Mouse (Mus musculus) gonadal fat pad, adult 2 months (tissue): ENCODE measurements around the gene Sema7a. TPM values are rescaled to one million over a fixed set of nuclear protein-coding genes. Genes with fewer than 3 reads are reported as not detected.

Source experiments
- DNase-seq: peaks from one replicate; pipeline ENCODE4 v3.0.0-alpha.2; 2012; ENCODE audit warnings: low read depth
- polyA plus RNA-seq: library from polyadenylated mRNA; depleted of rRNA; stranded (reverse); fragments of >200 nt; gene quantifications from 2 replicates; pipeline ENCODE4 v1.2.3, GENCODE M21; 2012

Sema7a gene
- polyA plus RNA-seq, 1 experiment: 32.3 TPM

DNA sequence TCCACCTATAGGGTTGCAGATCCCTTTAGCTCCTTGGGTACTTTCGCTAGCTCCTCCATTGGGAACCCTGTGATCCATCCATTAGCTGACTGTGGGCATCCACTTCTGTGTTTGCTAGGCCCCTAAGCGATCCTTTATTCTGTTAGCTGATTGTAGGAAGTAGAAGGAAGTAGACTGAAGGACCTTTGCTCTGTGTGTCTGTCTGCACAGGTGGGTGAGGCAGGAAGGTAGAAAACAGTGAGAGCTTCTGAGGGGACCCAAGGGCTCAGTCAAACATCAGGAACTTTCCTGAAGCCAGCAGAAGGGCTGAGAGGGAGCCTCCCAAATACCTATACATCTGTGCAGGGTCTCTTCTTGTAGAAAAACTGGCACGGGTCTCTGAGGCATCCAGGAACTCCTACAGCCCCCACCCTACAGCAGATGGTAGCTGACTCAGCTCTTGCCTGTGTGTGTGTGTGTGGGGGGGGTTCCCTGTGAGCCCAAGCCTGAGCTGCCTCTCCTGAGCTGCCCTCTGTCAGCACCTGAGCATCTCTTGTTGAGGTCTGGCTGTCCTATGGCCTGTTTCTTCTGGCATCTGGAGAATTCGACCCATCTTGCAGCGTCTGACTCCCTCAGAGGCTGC is 35.4 kb downstream of the Sema7a start:
- DNase-seq: no peak

DNA sequence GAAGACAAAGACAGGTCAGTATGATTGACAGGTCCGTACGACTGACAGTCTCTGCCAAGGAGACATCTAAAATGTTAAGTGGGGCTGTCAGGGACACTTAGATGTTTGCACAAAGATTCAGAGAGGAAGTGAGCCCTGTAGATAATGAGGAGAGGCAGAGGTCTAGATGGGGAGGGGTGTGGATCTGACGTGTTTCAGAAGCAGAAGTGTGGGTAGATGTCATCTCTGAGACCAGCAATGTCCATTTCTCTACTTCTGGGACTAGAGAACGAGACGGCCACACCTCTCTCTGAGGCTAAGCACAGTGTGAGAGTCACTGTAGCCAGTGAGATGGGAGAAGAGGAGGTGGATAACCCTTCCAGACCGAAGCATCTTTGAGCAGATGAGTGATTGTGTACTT is 38.1 kb downstream of the Sema7a start:
- no peak for DNase-seq

DNA sequence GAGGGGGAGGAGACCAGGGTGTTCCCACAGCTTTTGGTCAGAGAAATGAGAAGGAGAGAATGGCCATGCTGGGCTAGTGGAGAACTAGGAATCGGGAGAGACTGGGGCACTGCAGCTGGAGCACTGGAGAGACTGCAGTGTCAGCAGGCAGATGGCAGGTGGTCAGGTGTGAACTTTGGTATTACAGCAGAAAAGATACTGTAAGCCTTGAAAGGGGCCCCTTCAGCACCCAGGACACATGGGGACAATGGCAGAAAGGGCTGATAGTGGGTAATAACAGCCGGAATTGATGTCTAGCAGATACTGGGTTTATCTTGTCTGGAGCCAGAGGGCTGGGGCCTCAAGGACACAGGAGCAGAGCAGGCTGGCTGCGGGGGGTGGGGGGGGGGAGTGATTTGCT is 38.9 kb downstream of the Sema7a start:
- DNase-seq: no peak

DNA sequence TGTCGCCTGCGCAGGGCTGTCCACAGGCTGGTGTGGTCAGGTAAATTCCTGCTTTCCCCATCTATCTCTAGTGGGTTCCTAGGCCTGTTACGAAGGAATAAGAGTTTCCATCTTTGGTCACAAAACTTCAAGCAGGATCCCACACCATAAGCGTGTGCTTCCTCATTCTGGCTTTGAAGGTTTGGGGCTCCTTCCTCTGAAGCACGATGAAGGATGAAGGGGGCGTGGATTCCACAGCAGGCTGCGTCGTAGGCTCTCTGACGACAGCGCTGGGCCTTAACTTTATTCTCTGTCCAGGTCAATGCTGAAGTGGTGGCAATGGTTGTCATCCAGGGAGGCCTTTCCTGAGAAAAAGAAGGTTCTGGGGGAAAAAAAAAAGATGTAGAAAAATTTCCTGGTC is 40.7 kb downstream of the Sema7a start:
- no peak for DNase-seq

DNA sequence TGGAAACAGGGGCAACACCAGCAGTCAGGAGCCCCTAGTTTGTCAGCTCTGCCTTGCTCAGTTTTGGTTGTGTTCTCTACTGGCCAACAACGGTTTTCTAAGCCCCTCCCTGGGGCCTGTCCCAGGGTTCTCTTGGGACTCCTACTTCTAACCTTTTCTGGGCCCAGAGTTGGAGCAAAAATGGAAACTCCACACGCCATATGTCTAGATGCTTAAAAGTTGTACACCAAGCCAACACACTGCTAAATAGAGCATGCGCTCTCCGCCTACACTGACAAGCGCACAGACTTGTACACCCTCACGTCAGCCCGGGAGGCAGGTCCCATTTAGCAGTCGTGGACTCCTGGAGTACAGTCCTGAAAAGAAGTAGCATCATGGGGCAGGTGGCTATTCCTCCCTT is 45.4 kb downstream of the Sema7a start:
- DNase-seq: no peak

DNA sequence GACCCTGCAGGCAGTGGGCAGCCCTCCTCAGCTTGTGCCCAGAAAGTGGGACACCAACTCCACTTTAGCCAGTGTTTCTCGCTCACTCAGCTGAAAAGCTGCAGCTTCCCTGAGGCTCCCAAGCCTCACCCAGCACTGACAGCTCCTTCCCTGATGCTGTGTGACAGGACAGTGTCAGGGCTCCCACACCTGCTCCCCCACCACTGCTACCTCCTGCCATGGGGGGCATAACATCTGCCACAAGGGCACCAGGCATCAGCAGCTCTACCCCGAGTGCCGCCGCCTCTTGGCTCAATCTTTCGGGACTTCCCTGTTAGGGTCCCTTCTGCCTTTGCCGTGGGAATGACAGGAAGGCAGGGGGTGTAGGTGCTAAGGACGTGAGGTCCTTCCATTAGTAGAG is 46.4 kb downstream of the Sema7a start:
- no peak for DNase-seq

DNA sequence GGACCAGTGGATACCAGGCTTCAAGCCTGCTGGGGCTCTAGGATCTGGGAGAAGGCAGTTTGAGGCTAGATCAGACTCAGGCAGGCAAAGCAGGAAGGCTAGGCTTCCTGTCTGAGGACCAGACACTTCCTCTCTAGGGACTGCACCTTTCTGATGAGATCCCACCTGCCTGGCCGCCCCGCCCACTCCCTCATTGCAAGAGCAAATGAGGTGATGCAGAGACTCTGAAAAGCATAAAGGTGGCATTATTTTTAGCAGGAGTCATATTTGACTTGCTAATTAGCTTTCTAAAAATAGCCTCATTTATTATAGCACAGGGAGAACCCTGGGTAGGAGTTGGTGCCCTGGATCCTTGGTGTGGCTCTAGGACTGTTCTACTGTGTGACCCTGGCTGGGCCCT is 48.2 kb downstream of the Sema7a start:
- DNase-seq: no peak

DNA sequence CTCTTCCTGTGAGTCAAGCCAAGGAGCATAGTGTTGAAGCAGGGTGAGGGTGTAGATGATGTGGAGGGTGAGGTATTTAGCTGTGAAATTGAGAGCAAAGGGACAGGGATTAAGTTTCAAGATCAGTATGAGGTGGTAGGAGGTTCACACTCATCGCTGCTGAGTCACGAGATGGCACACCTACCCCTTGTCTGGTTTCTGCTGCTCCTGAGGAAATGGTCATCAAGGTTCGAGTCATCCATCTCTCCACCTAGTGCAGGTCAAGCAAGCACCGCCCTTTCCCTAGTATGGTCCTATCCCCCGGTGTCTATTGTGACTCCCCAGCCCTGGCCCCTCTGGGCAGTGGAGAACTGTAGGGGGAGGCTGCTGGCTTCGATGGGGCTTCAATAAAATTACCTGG is 49.4 kb downstream of the Sema7a start:
- DNase-seq: no peak

DNA sequence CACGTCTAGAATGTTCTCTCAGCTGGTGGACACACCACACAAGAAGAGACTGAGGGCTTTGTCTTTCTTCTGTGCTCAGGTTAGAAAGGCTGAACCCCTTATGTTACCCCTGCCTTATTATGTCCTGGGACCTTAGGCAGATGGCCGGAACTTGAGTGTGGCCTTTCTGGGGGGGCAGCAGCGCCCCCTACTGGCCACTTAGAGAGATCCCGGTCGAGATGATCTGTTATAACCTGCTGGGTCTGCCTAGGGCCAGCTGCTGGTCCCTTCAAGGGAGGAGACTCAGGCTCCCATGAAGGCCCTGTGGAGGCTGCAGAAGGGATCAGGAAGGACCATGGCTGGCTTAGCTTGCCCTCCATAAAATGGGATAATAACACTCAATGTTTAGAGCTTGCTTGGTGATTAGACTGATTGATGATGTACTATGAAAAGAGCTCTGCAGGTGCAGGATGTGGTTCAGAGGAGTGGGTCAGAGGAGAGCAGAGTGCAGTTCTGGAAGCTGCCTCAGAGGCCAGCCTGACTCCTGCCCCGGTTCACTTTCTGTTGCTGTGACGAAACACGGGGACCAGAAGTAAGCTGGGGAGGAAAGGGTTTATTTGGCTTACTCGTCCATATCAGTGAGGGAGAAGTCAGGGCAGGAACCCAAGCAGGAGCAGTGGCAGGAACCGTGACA is 50.7 kb downstream of the Sema7a start:
- DNase-seq: no peak

DNA sequence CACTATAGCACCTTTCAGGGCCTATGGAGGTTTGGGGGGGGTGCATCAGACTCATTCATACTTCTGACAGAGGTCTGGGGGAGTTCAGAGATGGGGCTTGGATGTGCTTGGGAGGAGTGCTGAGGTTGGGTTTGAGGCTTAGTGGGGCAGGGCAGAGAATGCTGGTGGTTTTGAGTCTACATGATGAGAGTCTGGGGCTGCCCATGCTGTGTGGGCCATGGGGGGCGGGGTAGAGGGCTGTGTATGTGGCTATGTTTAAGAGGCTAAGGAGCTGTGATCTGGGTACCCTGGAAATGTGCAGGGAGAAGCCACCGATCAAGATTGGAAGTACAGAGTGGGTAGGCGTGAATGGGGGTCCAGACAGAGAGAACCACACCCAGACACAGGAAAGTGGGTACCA is 52.1 kb downstream of the Sema7a start:
- DNase-seq: no peak

DNA sequence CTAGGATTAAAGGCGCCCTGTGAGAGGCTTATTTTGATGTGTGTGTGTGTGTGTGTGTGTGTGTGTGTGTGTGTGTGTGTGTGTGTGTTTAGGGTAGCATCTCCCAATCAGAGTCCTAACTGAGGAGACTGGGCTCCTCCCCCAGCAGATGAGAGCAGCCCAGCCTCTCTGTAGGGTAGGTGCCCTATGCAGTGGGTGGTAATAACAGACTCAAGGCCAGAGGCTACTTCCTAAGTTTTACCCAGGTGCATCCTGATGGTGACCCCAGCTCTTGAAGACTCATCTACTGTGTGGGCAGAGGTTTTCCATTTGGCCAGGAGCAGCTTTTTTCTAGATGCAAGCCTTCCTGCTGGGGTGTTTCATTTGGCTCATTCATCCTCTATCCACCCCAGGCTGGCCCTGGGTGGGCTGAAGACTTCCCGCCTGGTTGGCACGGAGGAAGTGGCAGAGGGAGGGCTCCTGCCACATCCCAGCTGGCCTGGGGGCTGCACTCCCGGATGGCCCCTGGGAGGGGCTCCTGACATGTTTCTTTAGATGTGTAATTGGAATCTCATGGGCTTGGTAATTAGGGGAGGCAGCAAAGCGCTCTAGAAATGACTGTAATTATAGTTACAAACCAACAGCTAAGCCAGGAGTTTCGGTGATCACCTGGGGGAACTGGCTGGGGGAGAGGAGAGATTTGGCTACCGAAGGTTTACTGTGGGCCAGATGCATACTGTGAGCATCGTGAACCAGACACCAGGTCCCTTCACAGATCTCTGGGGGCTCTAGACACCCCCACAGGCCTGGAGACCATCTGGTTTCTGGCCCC is 53.1 kb downstream of the Sema7a start:
- no peak for DNase-seq

DNA sequence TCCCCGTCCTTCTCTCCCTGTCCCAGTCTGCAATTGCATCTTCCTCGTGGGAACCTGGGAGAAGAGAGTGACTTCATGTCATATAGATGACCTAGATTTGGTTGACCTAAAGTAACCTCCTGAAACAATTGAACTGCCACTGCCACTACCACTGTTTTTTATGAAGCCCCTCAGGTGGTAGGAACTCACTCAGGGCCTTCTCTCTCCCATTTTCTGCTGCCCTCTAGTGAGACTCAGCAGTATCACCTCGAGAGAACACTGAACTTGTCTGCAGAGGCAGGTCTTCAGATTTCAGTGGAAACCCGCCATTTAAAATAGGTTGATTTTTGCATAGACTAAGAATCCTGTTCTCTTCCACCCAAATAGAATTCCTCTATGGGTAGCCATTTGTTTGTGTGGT is 55.4 kb downstream of the Sema7a start:
- DNase-seq: no peak

DNA sequence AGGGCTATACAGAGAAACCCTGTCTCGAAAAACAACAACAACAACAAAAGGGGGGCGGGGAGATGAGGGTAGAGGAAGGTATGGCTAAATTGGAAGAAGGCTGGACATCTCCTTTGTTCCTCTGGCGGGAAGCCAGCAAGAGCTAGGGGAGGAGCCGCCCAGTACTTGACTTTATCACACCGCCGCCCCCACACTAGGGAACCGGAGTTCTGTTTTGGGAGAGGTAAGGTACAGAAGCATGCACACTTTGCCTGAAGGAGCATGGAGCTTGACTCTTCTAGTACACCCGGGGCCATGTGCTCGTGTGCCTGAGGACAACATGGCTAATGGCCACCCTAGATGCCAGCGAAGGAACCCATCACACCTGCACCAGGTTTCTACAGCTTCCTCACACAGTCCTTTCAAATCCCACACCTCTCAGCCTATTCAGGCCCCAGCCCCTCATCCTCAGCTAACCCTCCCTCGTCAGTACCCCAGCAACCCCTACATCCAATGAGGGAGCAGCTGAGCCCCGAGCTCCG is 57.7 kb downstream of the Sema7a start:
- DNase-seq: no peak

DNA sequence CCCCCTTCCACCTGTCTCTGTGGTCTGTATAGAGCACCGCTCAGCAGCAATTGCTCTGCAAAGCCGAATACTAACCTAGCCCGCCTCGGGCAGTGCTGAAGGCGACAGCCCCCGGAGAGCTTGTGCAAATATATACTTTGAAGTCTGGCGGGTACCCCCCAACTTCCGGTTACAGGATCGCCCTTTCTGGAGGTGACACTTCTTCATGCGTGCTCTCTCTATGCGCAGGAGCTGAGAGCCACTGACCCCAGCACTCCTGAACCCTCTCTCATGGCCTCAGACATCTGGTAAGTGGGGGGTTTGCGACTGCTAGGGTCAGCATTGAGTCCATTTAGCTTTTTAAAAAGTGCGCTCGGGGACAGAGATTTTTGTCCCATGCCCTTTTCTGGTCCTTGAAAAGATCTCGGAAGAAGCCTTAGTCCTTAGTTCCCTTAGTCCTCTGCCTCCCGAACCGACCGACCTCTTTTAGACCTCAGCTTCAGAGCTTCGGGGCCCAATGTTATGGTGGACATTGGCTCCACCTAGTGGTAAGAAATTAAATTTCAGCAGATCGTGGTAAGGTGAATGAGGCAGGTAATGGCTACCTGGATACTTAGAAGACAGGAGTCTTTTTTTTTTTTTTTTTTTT is 58.2 kb downstream of the Sema7a start:
- peak; percentile 16 for DNase-seq

DNA sequence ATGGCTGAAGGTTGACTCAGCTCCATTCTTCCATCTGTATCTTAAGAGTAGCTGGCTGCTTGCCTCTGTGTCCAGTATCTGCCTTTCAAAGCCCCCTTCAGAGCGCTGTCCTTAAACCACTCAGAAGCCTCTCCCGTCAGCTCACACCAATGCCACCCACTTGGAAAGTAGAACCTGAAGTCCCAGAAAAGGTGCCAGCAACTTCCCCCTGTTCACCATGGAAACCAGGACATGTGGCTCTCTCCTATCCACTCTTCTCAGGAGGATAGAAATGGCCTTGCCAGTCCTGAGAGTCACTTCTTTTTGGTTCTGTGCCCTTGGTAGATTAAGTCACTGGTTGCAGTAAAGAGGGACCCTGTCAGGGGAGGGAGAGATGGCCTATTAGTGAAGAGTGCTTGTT is 58.8 kb downstream of the Sema7a start:
- DNase-seq: no peak

DNA sequence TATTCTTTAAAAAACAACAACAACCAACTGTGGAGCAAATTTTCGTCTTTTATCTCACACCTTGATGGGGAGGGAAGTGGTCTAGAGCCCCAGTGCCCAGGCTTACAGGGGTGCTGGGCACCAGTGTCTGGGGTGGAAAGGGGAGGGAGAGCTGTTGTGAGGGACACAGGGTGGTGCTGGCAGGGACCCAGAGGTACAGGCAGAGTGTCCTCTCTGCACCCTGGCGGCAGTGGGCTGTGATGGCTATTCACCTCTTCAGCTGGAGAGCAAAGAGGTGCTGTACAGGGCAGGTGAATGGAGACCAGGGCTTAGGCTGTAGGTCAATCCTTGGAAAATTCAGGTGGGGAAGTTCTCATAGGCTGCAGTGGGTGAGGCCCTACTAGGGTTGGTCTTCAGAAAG is 59.8 kb downstream of the Sema7a start:
- no peak for DNase-seq

DNA sequence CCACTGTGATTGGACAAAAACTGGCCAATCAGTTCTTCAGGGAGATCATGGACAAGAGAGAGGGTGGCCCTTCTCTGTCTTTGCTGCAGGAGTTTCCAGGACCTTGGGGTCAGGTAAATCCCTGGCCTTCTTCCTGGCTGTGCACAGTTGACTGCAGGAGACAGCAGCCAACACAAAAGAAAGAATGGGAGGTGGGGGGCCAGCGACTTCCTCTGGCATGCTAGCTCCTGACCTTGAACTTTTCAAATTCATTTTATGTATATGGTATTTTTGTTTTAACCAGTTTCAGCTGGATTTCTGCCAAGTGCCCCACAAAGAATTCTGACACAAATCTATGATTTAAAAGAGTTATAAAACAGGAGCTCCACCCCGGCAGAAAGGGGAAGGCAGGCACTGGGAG is 63.4 kb downstream of the Sema7a start:
- DNase-seq: no peak

DNA sequence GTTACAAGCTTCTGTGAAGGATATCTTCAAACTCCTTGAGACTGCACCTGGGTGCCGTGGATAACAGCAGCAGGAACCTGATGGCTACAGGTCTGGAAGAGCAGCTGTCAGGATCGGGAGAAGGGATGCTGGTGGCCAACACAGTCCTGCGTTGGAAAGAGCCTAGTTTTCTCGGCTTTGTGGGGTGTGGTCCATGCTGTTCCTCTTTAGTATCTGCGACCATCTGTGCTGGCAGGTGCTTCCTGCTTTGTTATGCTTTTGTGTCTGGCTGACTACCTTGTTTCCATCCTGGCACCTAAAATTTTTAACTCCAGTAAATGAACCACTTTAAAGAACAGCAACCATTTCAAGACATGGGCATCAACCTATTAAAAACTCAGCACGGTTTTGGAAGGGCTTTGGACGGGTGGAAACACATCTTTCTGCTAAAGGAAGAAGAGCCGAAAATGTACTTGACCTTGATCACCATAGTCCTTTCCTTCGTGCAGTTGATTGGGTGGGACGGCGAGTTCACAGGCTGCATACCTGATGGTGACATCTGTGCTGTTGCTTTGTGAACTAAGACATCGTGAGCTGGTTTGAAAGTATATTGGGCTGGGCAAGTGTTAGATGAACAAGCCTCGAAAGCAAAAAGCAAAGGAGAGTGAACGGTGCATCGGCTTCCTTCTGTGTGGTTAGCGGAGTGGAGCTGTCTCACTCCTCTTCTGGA is 66.0 kb downstream of the Sema7a start, which contains the start of gene Cyp11a1:
Gene Cyp11a1, plus strand, starts transcription at position 659 of the 709 bp plus-strand sequence.
- no peak for DNase-seq

DNA sequence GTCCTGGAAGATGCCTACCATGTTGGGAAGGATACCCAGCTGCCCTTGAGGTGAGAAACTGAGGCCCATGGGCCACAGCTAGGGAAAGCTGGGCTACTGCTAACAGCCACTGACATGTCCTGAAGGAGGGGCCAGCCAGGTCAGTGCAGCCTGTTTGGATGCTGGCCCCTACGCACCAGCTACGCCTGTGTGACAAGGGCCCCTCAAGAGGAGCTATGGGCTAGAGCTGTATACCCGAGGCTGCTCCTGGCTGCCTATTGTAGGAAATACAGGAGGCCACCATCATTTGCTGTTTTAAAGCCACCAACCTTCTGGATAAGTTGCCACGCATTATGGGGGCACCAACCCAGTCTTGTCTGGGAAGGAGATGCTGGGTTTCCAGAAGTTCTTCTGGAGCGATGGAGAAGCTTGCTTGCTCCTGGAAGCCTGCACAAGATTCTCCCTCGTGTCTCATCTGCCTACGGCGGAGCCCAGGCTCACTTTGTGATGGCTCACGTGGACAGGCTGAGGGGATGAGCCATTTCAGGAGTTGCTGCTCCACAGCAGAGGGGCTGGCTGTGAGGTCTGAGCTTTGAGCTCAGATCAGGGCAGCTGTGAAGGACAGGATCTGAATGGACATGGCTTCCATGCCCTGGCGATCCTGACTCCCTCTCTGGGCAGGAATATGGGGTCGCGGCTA is 68.6 kb downstream of the Sema7a start:
- no peak for DNase-seq

DNA sequence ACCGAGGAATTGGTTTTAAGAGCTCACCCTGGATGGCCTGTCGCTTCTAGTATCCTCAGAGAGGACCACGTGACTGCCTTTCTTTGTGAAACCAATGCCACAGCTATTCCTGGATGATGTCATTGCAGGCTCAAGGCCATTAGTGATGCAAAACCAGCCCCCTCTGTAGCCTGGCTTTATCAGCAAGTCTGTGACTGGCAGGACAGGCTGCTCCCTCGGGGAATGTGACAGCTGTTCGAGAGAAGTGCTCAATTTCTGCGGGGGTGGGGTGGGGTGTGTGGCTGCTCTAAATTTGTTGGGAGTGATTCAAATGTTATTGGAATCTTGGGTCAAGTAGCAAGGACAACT is 69.1 kb downstream of the Sema7a start:
- no peak for DNase-seq

DNA sequence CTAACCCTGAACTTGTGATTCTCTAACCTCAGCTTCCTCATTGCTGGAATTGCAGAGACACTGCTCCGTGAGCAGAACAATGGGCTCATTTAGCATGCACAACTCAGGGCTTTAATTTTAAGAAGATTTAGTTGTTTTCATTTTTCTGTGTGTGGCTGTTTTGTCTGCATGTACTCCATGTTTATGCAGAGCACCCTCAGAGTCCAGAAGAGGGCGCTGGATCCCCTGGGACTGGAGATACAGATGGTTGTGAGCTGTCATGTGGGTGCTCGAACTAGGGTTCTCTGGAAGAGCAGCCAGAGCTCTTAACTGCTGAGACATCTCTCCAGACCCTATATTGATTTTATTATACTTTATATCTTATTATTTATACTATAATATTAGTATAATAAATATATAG is 69.7 kb downstream of the Sema7a start:
- DNase-seq: no peak
